Mouse (Mus musculus) myocyte (in vitro differentiated cells): ENCODE measurements around the gene Csad.

Experiments
- MAX ChIP-seq: IDR thresholded peaks from one replicate; pipeline ENCODE4 v1.6.1; 2011; ENCODE audit warnings: low read depth, mild to moderate bottlenecking, control low read depth
- TCF12 ChIP-seq: IDR thresholded peaks from one replicate; pipeline ENCODE4 v1.6.1; 2011; ENCODE audit warnings: mild to moderate bottlenecking, control low read depth; ENCODE audit not compliant: poor library complexity, insufficient read depth, severe bottlenecking

- no peak for TF ChIP-seq TCF12
- TF ChIP-seq MAX, result no peak
Measured at GRCm38 (mm10) chr15:102175736-102176319, 28.7 kb downstream of the Csad start.
